Mouse (Mus musculus): ENCODE measurements around the gene Arl8a. TPM values are rescaled to one million over a fixed set of nuclear protein-coding genes. Genes with fewer than 3 reads are reported as not detected.
A peak's percentile ranks its signal among the peaks of the same experiment; 100 is the strongest.
"Not testable (repeated sequence)": the region's sequence is repeated elsewhere in the genome, so short reads cannot be mapped to it uniquely, and the experiment has no call there.

The Arl8a gene
- polyA plus RNA-seq, 1 experiment from 2014 or later: 68.8 TPM

- H3K36me3 ChIP-seq (ENCODE audit: control insufficient read depth, insufficient read depth): no peaks in the 10 kb centered on the region
- ATAC-seq: no peak
- H3K27ac ChIP-seq (ENCODE audit: low read depth, low read length): no peak overlapping the region
- H3K9ac ChIP-seq (ENCODE audit: low read depth, low read length): no peak overlapping the region
- H3K4me3 ChIP-seq (ENCODE audit: low read depth, low read length): no peak overlapping the region
- H3K27me3 ChIP-seq (replicated peaks; ENCODE audit: control insufficient read depth, insufficient read depth, low read length): peaks cover 30% of the 10 kb centered on the region
- TF ChIP-seq CTCF (IDR thresholded peaks at IDR 0.05; ENCODE audit: low read depth): peak; percentile 74
- WGBS: 45% methylated on average over 6 of the region's 6 CpGs
- H3K4me1 ChIP-seq (replicated peaks; ENCODE audit: control insufficient read depth, insufficient read depth, low read length): 0 out of 2 replicates have a peak, but pooled peaks cover 3% of the 10 kb centered on the region
- H3K4me2 ChIP-seq (replicated peaks; ENCODE audit: low read depth): no peak overlapping the region
- no peaks in the 10 kb centered on the region for H3K9me3 ChIP-seq (ENCODE audit: control insufficient read depth)
Measured at GRCm38 (mm10) chr1:135108611-135109010, 38.0 kb upstream of the Arl8a start.

DNA sequence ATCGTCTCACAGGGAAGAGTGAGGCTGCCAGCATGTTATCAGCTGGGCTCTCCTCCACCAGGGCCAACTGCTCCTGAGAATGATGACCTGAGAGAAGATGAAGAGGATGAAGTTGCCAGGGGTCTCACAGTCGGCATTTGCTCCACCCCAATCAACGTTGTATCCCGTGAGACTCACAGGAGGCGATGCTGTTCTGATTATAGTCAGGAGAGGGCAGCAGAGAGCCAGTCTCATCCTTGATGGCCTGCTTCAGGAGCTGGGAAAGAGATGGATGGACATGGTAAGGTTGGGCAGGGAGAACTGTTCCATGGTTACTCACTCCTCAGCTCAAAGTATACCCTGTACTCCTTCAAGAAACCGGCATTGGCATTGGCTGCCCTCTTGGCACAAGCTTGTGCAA is 36.5 kb upstream of the Arl8a start:
- H3K27ac ChIP-seq (ENCODE audit: low read depth, low read length): no peak overlapping the region
- no peak for ATAC-seq
- no peak overlapping the region for H3K9ac ChIP-seq (ENCODE audit: low read depth, low read length)
- H3K9me3 ChIP-seq (ENCODE audit: control insufficient read depth): no peaks in the 10 kb centered on the region
- no peak overlapping the region for H3K4me2 ChIP-seq (replicated peaks; ENCODE audit: low read depth)
- WGBS: 20% methylated on average over 6 of the region's 6 CpGs
- peak; percentile 94 for TF ChIP-seq CTCF (IDR thresholded peaks at IDR 0.05; ENCODE audit: low read depth)
- H3K4me1 ChIP-seq (replicated peaks; ENCODE audit: control insufficient read depth, insufficient read depth, low read length): 0 out of 2 replicates have a peak, but pooled peaks cover 3% of the 10 kb centered on the region
- H3K36me3 ChIP-seq (ENCODE audit: control insufficient read depth, insufficient read depth): no peaks in the 10 kb centered on the region
- no peak overlapping the region for H3K4me3 ChIP-seq (ENCODE audit: low read depth, low read length)
- peaks cover 15% of the 10 kb centered on the region for H3K27me3 ChIP-seq (replicated peaks; ENCODE audit: control insufficient read depth, insufficient read depth, low read length)

- not testable (repeated sequence) for H3K4me1 ChIP-seq (replicated peaks; ENCODE audit: control insufficient read depth, insufficient read depth, low read length); H3K27ac ChIP-seq (ENCODE audit: low read depth, low read length); H3K36me3 ChIP-seq (ENCODE audit: control insufficient read depth, insufficient read depth); H3K9me3 ChIP-seq (ENCODE audit: control insufficient read depth); H3K4me2 ChIP-seq (replicated peaks; ENCODE audit: low read depth); ATAC-seq; H3K9ac ChIP-seq (ENCODE audit: low read depth, low read length); H3K4me3 ChIP-seq (ENCODE audit: low read depth, low read length); H3K27me3 ChIP-seq (replicated peaks; ENCODE audit: control insufficient read depth, insufficient read depth, low read length)
- 65% methylated on average over 4 of the region's 5 CpGs for WGBS
Measured at GRCm38 (mm10) chr1:135111271-135111670, 35.4 kb upstream of the Arl8a start.

DNA sequence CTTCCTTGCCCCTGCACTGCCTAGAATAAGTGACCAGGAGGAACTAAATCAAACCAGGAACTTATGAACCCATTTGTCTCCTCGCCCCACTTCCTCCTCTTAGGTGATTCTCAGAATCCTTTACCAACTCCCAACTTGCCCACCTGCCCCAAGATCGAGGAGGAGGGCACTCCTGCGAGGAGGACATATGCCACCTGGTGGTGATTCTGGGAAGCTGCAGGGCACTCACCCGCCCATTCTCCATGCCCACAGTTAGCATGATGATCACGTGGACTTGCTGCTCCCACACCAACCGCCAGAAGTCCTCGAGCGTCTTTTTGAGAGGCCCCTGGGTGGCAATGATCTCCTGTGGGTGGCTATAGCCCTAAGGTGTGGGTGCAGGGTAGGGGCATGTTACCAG is 34.0 kb upstream of the Arl8a start:
- Histone ChIP-seq H3K36me3 (ENCODE audit: control insufficient read depth, insufficient read depth) (no peaks in the 10 kb centered on the region), H3K4me1 (replicated peaks; ENCODE audit: control insufficient read depth, insufficient read depth, low read length) (no peaks in the 10 kb centered on the region), H3K4me2 (replicated peaks; ENCODE audit: low read depth) (no peak overlapping the region), H3K9me3 (ENCODE audit: control insufficient read depth) (no peaks in the 10 kb centered on the region), H3K27me3 (replicated peaks; ENCODE audit: control insufficient read depth, insufficient read depth, low read length) (no peaks in the 10 kb centered on the region), H3K9ac (ENCODE audit: low read depth, low read length) (no peak overlapping the region), H3K4me3 (ENCODE audit: low read depth, low read length) (no peak overlapping the region), H3K27ac (ENCODE audit: low read depth, low read length) (no peak overlapping the region)
- WGBS: 10% methylated on average over 8 of the region's 8 CpGs
- 0 out of 2 replicates have a peak, but pooled peaks have one; percentile 23 for ATAC-seq
- peak; percentile 90 for TF ChIP-seq CTCF (IDR thresholded peaks at IDR 0.05; ENCODE audit: low read depth)

DNA sequence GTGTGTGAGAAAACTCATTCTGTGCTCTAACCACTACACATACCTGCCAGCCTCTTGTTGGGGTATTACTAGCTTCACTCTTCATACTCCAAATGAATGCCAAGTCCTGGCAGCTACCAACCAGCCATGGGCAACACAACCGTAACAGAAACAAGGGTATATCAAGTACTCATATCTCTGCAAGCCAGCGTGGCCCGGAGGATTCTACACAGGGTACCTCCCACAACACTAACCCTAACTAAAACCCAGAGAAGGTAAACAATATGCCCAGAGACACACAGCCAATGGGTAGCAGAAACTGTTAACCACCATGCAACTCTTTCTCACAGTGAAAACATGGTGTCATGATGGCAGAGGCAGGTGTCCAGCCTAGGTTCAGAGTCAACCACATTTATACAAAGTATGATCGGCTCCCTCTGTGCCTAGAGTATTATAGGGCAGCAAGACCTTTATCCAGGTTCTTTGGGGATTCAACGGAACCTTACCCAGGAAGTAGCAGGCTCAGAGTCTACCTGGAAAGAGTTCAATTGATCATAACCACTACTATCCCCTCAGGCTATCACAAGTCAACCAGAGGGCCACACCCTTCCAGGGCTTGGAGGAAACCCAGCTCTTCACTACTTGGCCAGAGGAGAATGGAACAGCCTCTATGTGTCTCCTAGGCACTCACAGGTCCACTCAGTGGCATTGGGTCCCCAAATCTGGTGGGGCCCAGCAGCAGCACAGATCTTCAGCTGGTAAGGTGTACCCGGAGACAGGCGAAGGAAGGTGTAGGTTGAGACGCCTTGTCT is 21.9 kb upstream of the Arl8a start:
- WGBS: 89% methylated on average over 8 of the region's 8 CpGs
- no peak overlapping the region for H3K4me2 ChIP-seq (replicated peaks; ENCODE audit: low read depth)
- H3K9ac ChIP-seq (ENCODE audit: low read depth, low read length): no peak overlapping the region
- TF ChIP-seq CTCF (IDR thresholded peaks at IDR 0.05; ENCODE audit: low read depth): no peak
- H3K27ac ChIP-seq (ENCODE audit: low read depth, low read length): no peak overlapping the region
- H3K27me3 ChIP-seq (replicated peaks; ENCODE audit: control insufficient read depth, insufficient read depth, low read length): peaks cover 5% of the 10 kb centered on the region; the same call in 1 of the 2 replicates
- no peak for ATAC-seq
- no peak overlapping the region for H3K4me3 ChIP-seq (ENCODE audit: low read depth, low read length)
- H3K36me3 ChIP-seq (ENCODE audit: control insufficient read depth, insufficient read depth): no peaks in the 10 kb centered on the region
- no peaks in the 10 kb centered on the region for H3K4me1 ChIP-seq (replicated peaks; ENCODE audit: control insufficient read depth, insufficient read depth, low read length)
- H3K9me3 ChIP-seq (ENCODE audit: control insufficient read depth): no peaks in the 10 kb centered on the region

GRCm38 (mm10) chr1:135125990-135126389 is 20.6 kb upstream of the Arl8a start:
- Histone ChIP-seq H3K27ac (ENCODE audit: low read depth, low read length) (no peak overlapping the region), H3K4me1 (replicated peaks; ENCODE audit: control insufficient read depth, insufficient read depth, low read length) (no peaks in the 10 kb centered on the region), H3K4me3 (ENCODE audit: low read depth, low read length) (no peak overlapping the region), H3K36me3 (ENCODE audit: control insufficient read depth, insufficient read depth) (no peaks in the 10 kb centered on the region), H3K9me3 (ENCODE audit: control insufficient read depth) (no peaks in the 10 kb centered on the region), H3K4me2 (replicated peaks; ENCODE audit: low read depth) (no peak overlapping the region), H3K9ac (ENCODE audit: low read depth, low read length) (no peak overlapping the region), H3K27me3 (replicated peaks; ENCODE audit: control insufficient read depth, insufficient read depth, low read length) (peaks cover 8% of the 10 kb centered on the region; the same call in 1 of the 2 replicates)
- WGBS: 57% methylated on average over 8 of the region's 8 CpGs
- TF ChIP-seq CTCF (IDR thresholded peaks at IDR 0.05; ENCODE audit: low read depth): no peak
- no peak for ATAC-seq
